Mouse (Mus musculus): Measurements from ENCODE around the gene 1700028P14Rik. TPM values are rescaled to one million over a fixed set of nuclear protein-coding genes. Genes with fewer than 3 reads are reported as not detected.
"Not testable (repeated sequence)": the region's sequence is repeated elsewhere in the genome, so short reads cannot be mapped to it uniquely, and the experiment has no call there.

Gene 1700028P14Rik
- not detected for polyA plus RNA-seq (2017; shearing (Covaris generic))

DNA sequence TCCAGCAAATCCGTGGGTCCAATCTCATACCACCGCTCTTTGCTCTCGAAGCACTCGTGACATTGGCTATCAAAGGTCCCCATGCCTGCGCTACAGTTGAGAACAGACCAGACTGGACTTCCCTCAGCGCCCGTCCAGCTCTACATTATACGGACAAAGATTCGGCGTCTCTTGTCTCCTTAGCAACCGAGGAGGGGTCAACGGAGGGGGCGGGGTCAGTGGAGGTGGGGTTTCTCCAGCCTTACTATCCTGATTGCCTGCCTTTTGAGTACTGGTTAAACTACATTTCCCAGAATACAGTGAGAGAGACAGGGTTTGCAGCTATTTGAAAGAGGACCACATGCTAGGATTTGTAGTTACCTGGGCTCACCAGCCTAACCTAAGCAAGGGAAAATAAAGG, at the start of gene 1700028P14Rik:
Gene 1700028P14Rik (minus strand): TSS at position 169 of the 400 bp plus-strand sequence.
- no peak for ATAC-seq

DNA sequence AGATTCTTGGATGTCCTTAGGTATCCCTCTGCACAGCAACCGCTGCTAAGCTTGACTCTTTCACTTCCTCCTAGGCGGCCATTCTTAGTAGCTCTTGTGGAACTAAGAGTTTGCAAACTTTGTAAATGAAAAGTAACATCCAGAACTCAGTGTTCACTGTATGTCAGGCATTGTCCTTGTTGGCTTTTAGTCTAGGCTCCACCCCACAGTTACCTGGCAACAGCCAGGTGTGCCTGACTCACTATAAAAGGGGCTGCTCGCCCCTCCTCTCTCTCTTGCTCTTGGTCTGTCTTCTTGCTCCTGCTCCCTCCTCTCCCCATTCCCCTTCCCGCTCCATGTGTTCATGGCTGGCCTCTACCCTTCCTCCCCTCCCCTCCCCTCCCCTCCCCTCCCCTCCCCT, 46.5 kb upstream of the 1700028P14Rik start:
- no peak for ATAC-seq

GRCm38 (mm10) chr19:23698366-23698765, 45.8 kb upstream of the 1700028P14Rik start:
- ATAC-seq: no peak

GRCm38 (mm10) chr19:23697861-23698260, 45.2 kb upstream of the 1700028P14Rik start:
- ATAC-seq: no peak

DNA sequence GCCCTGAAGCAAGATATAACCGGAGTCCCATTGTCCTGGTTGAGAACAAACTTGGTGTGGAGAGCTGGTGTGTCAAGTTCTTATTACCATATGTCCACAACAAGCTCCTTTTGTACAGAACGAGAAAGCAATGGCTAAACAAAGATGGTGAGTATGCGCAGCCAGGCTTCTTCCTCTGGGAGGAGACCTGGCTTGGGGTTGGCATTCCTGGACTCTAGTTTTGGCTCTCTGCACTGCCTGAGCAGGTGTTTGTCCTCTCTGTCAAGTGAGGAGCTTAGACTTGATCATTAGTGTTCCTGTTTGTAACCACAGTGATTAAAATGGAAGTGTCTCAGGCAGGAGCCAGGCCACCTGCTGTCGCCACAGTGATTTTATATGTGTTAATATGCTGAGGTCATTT, 41.7 kb upstream of the 1700028P14Rik start:
- ATAC-seq: no peak

GRCm38 (mm10) chr19:23688421-23688946, 35.9 kb upstream of the 1700028P14Rik start:
- no peak for ATAC-seq

- ATAC-seq: peak; percentile 85
Observed at GRCm38 (mm10) chr19:23687296-23688021, 34.8 kb upstream of the 1700028P14Rik start, which contains the start of gene Ptar1. Gene Ptar1, plus strand, starts transcription at chr19:23687429.

DNA sequence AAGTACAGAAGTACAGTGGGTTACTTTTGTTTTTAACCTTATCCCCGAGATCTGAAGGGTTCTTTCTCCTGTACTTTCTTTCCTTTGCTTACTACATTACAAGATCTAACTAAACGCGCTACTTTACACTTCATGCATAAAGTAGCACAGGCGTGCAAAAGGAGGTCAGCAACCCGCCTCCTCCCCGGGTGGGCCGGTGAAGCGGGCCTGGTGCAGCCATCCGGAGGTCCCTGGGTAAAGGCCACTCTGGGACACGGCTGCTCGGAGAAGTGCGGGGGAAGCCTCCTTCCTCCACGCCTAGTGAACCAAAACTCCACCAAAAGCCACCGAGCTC, 34.3 kb upstream of the 1700028P14Rik start:
- peak; percentile 59 for ATAC-seq

DNA sequence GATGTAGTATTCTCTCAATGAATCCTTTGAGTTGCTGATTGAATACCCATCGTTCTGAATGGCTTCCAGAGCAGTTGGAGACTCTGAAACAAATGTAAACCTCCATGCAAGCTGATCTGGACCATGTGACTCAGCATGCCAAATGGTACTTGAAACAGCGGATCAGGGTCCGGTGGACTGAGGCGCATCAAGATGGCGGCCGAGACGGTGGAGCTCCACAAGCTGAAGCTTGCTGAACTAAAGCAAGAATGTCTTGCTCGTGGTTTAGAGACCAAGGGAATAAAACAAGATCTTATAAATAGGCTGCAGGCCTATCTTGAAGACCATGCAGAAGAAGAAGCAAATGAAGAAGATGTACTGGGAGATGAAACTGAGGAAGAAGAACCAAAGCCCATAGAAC, 23.0 kb upstream of the 1700028P14Rik start:
- not testable (repeated sequence) for ATAC-seq

DNA sequence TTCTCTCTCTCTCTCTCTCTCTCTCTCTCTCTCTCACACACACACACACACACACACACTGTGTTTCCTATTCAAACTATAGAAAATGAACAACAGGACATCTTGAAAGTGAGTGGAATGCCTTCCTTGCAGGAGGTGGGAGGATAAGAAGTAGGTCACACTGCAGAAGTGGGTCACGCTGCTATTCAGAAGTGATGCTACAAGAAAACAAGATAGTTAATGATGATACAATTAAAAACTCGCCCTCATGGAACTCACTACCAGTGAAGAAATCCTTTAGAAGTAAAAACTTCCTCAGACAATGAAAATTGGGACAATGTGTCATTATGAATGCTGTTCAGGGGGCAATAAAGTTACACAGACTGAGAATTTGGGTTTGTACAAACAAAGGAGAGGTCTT, 20.4 kb upstream of the 1700028P14Rik start:
- ATAC-seq: no peak

DNA sequence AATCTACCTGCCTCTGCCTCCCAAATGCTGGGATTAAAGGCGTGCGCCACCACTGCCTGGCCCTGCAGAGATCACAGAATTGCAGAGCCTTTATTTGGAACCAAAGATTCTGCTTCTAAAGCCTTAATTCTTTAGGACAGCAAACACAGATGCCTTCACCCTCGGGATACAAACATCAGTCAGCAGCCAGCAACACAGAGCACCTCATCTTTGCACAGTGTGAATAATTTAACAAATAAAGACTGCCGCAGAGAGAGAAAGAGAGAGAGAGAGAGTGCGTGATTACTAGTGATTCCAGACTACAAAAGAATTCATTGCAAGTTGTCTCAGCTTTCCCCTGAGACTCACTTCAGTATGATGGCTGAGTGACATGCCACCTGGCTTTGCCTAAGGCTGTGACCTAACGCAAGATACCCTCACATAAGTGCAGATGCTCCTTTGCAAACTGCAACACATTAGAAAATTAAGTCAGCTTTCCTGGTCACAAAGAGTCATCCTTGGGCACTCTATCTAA, 15.6 kb upstream of the 1700028P14Rik start:
- ATAC-seq: no peak

DNA sequence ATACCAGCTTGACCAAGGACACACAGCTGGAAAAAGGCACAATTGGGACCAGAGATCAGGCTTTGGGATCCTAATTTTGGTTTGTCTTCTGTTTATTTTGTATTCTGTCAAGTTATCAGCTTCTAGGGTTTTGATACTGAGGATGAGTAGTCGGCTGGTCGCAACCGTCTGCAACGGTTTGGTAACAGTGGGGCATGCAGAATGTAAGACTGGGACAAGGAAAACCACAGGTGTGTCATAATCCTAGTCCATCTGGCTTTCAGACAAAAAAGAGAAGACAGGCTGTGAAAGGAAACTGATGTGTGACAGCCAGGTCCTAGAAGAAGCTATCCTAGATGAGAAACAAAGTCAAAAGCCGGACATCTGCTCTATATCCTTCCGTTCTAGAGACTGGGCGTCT, 11.5 kb upstream of the 1700028P14Rik start:
- ATAC-seq: no peak

- no peak for ATAC-seq
Observed at GRCm38 (mm10) chr19:23658350-23658749, 5.7 kb upstream of the 1700028P14Rik start.

GRCm38 (mm10) chr19:23657261-23657932, 4.8 kb upstream of the 1700028P14Rik start:
- ATAC-seq: no peak

GRCm38 (mm10) chr19:23653154-23653553, 542 bp upstream of the 1700028P14Rik start:
- ATAC-seq: no peak

- no peak for ATAC-seq
Observed at GRCm38 (mm10) chr19:23647308-23647707, 5.3 kb downstream of the 1700028P14Rik start.

DNA sequence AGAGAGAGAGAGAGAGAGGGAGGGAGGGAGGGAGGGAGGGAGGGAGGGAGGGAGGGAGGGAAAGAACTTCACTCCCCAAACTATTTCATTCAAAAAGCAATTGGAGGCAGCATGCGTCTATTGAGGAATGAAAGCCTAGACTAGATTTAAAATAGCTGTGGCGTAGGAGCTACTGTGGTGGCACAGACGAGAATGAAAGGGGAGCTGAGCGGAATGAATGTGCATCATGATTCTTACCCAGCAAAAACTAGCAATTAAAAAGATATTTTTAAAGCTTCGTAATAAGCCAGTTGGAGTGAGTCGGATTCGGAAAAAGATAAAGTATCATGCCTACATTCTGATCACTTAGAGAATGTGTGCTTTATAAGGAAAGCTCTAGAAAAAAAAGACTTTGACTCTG, 7.3 kb downstream of the 1700028P14Rik start:
- no peak for ATAC-seq

GRCm38 (mm10) chr19:23643819-23644218, 8.8 kb downstream of the 1700028P14Rik start:
- ATAC-seq: no peak

GRCm38 (mm10) chr19:23636786-23637185, 15.8 kb downstream of the 1700028P14Rik start:
- no peak for ATAC-seq

GRCm38 (mm10) chr19:23631611-23632492, 20.8 kb downstream of the 1700028P14Rik start:
- no peak for ATAC-seq

GRCm38 (mm10) chr19:23614268-23614667, 38.3 kb downstream of the 1700028P14Rik start:
- ATAC-seq: no peak

DNA sequence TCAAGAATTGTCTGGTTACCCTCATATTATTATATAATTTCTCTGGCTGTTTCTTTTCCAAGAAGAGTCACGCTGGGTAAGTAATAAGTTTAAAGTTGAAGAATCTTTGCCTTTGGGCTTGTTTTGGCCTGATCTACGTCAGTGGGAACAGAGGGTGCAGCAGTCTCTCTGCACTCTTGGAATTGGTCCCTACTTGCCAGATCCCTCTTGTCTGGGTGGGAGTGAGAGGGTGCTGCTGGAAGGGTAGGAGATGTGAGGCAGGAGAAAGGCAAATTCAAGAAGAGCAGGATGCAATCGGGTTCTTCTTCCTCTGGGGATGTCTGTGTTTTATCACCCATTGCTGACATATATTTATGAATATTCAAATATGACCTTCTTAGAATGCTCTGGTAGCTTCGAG, 42.9 kb downstream of the 1700028P14Rik start:
- ATAC-seq: no peak

DNA sequence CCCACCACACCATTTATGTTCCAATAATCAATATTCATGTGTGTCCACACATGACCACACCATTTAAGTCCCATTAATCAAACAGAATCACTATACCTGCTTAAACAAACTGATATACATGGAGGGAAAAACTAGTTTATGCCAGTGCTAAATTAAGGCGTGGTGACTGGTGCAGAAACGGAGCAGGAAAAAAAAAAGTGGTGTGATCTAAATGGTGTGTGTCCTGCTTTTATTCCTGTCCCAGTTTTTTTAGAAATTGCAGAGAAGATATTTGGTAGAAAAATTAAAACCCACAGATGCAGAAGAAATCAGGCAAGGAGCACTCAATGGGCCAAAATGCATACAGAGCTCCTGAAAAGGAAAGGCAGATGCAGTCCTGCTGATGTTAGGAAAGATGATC, 44.7 kb downstream of the 1700028P14Rik start:
- no peak for ATAC-seq

Data from CD4-positive, CD25-positive, alpha-beta regulatory T cell, adult 4 months (primary cell).